Mouse (Mus musculus) megakaryocyte, adult 5-6 weeks (primary cell): ENCODE data around the gene Mettl24. TPM values are rescaled to one million over a fixed set of nuclear protein-coding genes. Genes with fewer than 3 reads are reported as not detected.

Source experiments
- ATAC-seq: 2 replicates; pipeline ENCODE4 v1.8.0; 2016; ENCODE audit warnings: mild to moderate bottlenecking, inconsistent platforms; ENCODE audit not compliant: poor library complexity, severe bottlenecking
- total RNA-seq, 2 experiments: library from RNA; stranded (forward) in 1 of 2; stranded (reverse) in 1 of 2; fragments of 153-499, 151-499 nt in 1 of 2; fragments of 221-1000, 200-1000 nt in 1 of 2; gene quantifications; 2 replicates each; pipeline versions ENCODE4 v1.2.3 to v1.2.4; 2015 to 2017

The Mettl24 gene
- not detected in 2 replicates for total RNA-seq (2015)
- total RNA-seq (2017): not detected in 2 replicates

GRCm38 (mm10) chr10:40683092-40683867 lies at the start of gene Mettl24:
Gene Mettl24 (plus strand): TSS chr10:40683282.
- ATAC-seq: no peak

GRCm38 (mm10) chr10:40637331-40637730 lies 45.8 kb upstream of the Mettl24 start:
- ATAC-seq: no peak

GRCm38 (mm10) chr10:40638276-40638675 lies 44.8 kb upstream of the Mettl24 start:
- no peak for ATAC-seq

GRCm38 (mm10) chr10:40638823-40639819 lies 44.0 kb upstream of the Mettl24 start:
- no peak for ATAC-seq

- ATAC-seq: no peak
Observed at GRCm38 (mm10) chr10:40640406-40640805, 42.7 kb upstream of the Mettl24 start.

GRCm38 (mm10) chr10:40641901-40642300 lies 41.2 kb upstream of the Mettl24 start:
- no peak for ATAC-seq

GRCm38 (mm10) chr10:40643126-40643525 lies 40.0 kb upstream of the Mettl24 start:
- ATAC-seq: no peak

GRCm38 (mm10) chr10:40644456-40644855 lies 38.6 kb upstream of the Mettl24 start:
- ATAC-seq: no peak

GRCm38 (mm10) chr10:40645346-40645745 lies 37.7 kb upstream of the Mettl24 start:
- ATAC-seq: no peak

- no peak for ATAC-seq
Observed at GRCm38 (mm10) chr10:40648776-40649175, 34.3 kb upstream of the Mettl24 start.

GRCm38 (mm10) chr10:40649634-40650033 lies 33.4 kb upstream of the Mettl24 start:
- no peak for ATAC-seq

- ATAC-seq: no peak
Observed at GRCm38 (mm10) chr10:40651676-40652075, 31.4 kb upstream of the Mettl24 start.

GRCm38 (mm10) chr10:40665270-40665669 lies 17.8 kb upstream of the Mettl24 start:
- ATAC-seq: no peak

- no peak for ATAC-seq
Observed at GRCm38 (mm10) chr10:40666943-40667342, 16.1 kb upstream of the Mettl24 start.

- ATAC-seq: no peak
Observed at GRCm38 (mm10) chr10:40668640-40669039, 14.4 kb upstream of the Mettl24 start.

GRCm38 (mm10) chr10:40672587-40673296 lies 10.3 kb upstream of the Mettl24 start:
- no peak for ATAC-seq

- no peak for ATAC-seq
Observed at GRCm38 (mm10) chr10:40673297-40673665, 9.8 kb upstream of the Mettl24 start.

- ATAC-seq: no peak
Observed at GRCm38 (mm10) chr10:40674151-40674550, 8.9 kb upstream of the Mettl24 start.

GRCm38 (mm10) chr10:40675921-40676320 lies 7.2 kb upstream of the Mettl24 start:
- ATAC-seq: no peak

- no peak for ATAC-seq
Observed at GRCm38 (mm10) chr10:40678477-40678876, 4.6 kb upstream of the Mettl24 start.

- ATAC-seq: no peak
Observed at GRCm38 (mm10) chr10:40682470-40682869, 612 bp upstream of the Mettl24 start.
